Mouse (Mus musculus) cerebellum, postnatal 14 days (tissue): ENCODE results near the gene Bpgm.

Source experiments
- DNase-seq, 2 experiments: peaks; one replicate each; pipeline ENCODE4 v3.0.0; 2021; ENCODE audit warnings: mixed read lengths in 2 of 2

Gene Bpgm

DNA sequence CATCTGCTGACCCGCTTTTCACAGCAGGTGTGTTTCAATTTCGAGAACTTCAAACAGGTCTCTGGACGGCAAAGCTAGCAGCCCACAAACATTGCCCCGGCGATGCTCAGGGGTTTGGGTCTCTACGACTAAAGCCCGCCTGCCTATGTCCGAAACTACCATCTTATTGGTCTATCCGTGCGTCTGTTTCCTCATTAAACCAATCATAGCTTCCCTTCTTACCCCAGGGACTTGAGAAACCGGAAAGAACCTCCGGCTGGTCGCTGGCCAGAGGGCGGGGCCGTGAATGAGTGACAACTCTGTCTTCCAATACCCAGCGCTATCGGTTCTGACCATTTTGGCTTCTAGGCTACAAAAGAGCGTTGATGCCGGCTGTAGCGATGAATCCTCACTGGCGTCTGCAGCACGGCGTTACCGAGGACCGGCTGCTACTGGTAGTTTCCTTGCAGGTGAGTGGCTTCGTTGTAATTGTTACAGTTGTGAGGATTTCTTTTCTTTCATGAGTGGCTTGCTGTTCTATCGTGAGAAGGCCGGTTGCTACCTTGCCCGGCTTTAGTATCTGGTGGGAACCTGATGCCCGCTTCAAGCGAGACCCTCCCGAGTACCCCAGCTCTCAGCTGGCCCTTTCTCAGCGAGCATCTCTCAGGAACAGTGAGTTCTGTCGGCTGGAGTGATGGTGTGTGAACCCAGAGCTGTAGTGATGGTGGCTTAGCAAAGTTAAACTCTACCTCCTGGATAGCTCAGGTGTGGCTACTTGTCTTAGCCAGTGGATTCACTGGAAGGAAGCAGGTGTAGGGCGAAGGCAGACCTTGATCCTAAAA is at the start of gene Bpgm:
TSS of gene Bpgm (plus strand) at position 234 of the 821 bp plus-strand sequence.
- DNase-seq: peak; percentile 100

GRCm38 (mm10) chr6:34439006-34439405 is 37.0 kb upstream of the Bpgm start:
- no peak for DNase-seq

- DNase-seq: peak in 1 of 2 experiments; percentile 14
Observed at GRCm38 (mm10) chr6:34441556-34442257, 34.3 kb upstream of the Bpgm start.

DNA sequence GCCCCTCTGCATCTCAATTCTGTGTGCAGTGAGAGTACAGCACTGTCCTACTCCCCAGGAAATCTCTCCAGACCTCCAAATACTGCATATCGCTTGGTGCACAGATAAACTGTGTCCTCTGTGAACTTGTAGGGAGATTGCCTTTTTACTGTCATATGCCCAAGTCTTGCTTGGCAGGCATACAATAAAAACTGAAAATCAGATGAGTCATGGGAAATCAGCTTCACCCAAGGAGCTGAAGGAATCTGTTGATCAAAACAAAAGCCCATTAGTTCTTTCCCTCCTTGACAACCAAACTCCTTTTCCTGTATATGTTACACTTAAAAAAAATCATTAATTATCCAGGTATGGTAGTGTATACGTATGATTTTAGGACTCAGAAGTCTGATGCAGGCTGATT is 32.2 kb upstream of the Bpgm start:
- DNase-seq: no peak

DNA sequence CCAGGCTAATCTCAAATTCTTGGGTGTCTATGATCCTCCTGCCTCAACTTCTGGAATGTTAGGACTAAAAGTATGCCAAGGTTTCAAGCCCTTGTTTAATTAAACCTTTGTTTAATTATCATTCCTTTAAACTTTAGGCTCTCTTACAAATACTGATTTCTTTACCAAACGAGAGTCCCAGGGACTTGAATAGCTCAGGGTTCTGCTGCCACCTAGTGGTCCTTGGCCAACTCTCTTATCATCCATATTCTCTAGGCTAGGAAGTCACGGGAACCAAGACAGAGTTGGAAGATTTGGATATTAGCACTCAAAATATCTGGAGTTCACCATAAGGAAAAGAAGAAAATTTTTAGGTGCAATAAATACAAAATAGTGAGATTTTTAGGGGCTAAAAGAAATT is 28.0 kb upstream of the Bpgm start:
- peak; percentile 84 to 88 for DNase-seq

DNA sequence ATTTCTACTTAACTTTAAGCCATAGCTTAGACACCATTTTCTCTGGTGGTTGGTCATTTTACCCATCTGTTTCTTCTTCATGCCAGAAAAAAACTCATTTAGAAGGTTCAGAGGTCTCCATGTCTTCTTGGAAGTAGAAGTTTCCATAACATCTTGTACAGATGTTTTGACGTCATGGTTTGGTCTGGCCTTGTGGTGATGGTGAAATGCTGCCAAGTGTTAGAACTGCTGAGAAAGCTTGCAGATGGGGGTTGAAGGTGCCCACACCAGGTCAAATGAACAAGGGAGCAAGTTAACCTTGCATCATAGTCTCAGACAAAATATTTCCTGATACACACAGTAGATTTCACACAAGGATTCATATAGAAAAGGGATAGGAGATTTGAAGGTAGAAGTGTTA is 27.3 kb upstream of the Bpgm start:
- no peak for DNase-seq

DNA sequence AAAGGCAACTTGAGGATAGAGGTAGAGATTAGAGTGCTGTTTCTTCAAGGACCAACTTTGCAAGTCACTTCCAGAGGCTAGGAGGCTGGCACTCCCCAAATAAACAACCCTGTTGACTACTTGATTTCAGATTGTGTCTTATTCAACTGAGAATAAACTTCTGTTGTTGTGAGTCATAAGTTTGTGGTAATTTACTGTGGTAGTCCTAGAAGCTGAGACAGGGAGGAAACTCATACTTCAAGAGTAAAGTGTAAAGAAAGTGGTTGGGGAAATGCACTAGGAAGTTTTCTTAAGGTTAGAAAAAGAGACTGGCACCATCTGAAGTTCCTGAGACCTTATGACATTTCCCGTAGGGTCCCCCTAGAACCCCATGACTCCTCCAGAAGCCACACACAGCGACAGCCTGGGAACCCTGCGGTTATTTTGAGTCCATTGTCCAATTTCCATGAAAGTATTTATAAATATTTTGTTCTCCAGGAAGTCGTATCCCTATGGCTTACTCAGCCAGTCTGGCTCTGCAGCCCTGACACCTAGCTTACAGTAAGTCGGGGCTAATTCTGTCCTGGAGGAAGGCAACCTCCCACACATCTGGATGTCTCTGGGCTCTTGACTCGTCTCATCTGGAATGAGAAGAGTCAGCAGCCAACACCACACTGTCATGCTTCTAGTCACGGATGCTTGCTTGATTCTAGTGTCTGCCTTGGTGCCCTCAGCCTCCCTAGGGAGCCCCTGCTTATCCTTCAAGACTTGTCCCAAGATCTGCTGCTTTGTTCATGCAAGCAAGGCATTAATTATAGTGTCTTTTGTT is 22.8 kb upstream of the Bpgm start:
- DNase-seq: no peak

DNA sequence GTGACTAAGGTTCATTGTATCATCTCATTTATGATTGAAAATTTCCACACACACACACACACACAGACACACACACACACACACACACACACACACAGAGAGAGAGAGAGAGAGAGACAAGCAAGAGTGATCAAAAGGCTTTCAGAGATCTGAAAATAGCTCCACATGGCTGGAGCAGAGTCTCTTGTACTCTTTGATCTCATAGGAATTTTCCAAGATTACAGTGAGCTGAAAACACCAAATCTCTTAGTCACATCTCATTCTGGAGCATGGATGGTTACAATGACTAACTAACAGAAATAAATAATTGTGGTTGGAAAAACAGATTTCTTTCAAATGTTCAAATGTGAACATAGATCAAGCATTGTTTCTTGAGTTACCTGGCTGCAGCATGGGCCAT is 16.6 kb upstream of the Bpgm start:
- DNase-seq: no peak

- no peak for DNase-seq
Observed at GRCm38 (mm10) chr6:34460651-34461050, 15.4 kb upstream of the Bpgm start.

DNA sequence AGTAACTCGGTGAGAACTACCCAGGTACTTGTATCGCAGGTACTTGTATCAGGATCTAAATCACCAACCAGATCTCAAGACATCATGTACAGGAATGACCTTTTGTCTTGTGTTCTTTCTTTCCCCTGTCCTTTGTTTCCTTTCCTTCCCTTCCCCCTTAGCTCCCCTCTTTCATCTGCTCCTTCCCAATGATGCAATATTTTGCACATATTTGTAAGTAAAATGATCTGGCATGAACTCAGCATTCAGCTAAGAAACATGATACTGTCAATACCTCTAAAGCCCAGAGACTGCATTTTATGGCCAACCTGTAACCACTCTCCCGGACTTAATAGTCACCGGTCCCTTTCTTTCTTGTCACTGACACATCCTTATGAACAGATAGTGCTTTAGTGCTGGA is 12.4 kb upstream of the Bpgm start:
- DNase-seq: no peak

DNA sequence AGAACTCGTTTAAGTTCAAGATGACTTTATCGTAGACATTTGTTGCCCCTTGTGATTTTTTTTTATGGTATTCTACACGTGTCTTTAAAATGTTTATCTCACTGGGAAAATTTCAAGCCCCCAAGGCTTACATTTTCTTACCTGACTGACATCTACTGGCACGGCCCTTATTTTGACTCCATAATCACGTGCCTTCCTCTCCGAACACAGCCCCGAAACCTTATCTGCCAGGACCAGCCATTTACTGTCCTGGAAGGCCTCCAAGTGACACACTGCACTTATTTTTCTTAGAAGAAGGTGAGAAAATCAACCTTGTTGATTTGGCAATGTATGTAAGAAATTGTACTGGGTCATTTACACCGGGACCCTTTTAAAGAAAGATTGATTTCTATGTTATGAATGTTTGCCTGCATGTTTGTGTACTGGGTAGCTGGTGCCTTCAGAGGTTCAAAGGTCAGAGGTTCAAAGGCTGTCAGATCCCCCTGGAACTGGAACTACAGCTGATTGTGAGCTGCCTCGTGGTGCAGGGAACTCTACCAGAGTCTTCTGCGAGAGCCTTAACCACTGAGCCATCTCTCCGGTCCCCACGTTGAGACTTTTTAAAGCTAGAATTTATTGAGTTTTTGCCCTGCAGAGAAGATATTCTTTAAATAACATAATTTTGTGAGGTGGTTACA is 4.4 kb upstream of the Bpgm start:
- DNase-seq: no peak

- no peak for DNase-seq
Observed at GRCm38 (mm10) chr6:34473346-34473745, 2.7 kb upstream of the Bpgm start.

GRCm38 (mm10) chr6:34474031-34474430 is 2.0 kb upstream of the Bpgm start:
- no peak for DNase-seq

DNA sequence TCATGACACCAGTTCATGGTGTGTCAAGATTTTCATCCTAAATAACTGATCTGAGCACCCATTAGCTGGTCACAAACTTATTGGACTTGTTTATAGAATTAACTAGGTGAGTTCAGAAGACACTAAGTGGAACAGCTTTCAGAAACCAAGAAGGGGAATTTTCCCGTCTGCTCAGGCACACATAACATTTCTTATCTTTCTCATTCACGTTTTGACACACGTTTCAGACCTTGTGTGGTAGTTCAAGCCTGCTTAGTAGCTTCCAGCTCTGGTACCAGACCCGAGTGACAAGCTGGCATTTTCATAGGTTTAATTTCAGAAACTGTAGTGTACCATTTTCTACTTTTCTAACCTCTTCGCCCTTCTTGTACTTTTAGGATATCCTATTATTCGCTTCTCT is 616 bp upstream of the Bpgm start:
- DNase-seq: peak in 1 of 2 experiments; percentile 36

- no peak for DNase-seq
Observed at GRCm38 (mm10) chr6:34478036-34478435, 2.0 kb downstream of the Bpgm start.

DNA sequence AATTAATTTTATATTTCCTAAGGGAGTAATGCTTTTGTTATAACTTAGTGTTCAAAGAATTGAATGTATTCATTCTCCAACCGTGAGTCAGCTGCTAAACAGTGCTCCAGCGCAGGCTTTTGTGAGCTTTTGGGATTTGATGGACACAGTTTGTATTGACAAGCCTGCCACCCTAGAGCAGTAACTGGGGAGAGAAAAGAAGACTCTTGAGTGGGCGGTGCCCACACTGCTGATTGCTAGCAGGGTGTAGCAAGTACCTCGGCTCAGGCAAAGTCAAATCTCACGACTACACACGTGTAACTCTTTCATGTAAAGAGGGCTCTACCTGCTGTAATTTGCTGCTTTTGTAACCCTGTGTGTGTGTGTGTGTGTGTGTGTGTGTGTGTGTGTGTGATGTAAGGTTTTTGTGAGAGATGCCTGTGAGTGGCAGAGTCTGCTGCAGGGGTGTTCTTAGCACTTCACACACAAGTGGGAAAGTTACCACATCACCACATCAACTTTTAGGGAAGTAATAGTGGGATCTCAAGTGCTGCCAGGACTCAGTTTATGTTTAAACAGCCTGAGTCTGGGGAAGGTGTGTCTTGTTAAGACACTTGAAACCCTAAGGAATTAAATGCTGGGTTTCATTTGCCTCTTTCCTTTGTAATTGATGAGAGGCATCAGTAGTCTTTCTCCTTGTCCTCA is 2.8 kb downstream of the Bpgm start:
- no peak for DNase-seq

DNA sequence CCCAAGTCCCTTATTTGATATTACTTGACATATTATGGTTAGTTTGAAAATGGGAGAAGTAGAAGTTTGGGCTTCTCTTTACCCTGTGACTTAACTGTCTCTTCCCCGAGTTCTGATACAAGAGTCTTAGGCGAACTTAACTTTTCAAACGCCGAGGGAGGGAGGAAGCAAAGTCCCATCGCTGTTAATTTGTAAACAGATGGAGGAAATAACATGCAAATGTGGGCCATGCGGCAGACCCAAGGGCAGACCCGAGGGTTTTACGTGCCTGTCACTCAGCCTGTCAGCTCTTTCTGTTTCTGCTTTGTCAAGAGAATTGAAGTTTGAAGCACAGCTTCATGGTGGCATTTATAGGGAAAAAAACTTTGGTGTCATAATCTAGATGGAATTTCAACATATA is 3.5 kb downstream of the Bpgm start:
- DNase-seq: no peak

DNA sequence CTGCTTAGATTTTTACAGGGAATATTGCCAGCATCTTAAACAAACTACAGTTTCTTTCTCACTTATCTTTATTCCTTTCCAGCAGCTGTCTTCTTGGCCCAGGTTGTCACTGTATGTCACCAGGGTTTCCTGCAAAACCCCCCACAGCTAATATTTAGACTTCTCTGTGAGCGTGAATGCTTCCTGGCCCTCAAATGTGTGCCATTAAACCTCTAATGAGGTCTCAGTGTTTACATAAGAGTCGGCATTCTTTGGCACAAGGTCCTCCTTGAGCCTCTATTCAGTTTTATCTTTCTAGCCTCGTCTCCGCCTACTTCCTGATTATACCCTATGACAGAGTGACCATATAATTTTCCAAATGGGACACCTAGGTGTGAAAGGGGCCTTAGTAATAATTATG is 4.7 kb downstream of the Bpgm start:
- no peak for DNase-seq

DNA sequence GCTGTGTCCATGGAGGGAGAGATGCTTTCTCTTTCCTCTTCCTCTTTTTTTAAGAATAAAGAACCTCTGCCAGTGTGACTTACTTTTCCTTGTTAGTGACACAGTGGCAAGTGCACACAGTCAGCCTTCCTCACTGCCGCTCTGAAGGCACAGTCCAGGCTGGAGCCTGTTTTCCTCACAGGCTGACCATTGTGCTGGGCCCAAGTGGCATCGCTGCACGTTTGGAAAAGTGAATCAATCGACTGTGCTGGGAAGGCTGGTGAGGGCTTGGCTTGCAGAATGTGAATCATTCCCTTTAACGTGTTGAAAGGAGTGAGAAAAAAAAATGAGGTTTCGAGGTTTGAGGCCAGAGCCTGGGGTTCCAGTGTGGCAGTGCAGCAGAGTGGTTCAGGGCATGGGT is 5.3 kb downstream of the Bpgm start:
- DNase-seq: no peak

GRCm38 (mm10) chr6:34482842-34483241 is 6.8 kb downstream of the Bpgm start:
- no peak for DNase-seq

GRCm38 (mm10) chr6:34483390-34483789 is 7.4 kb downstream of the Bpgm start:
- no peak for DNase-seq

- no peak for DNase-seq
Observed at GRCm38 (mm10) chr6:34483811-34484210, 7.8 kb downstream of the Bpgm start.
